Mouse (Mus musculus) activated CD4-positive, CD25-positive, alpha-beta regulatory T cell, adult 4 months (primary cell): ENCODE measurements around the gene Gga3. TPM values are rescaled to one million over a fixed set of nuclear protein-coding genes. Genes with fewer than 3 reads are reported as not detected.
A peak's percentile ranks its signal among the peaks of the same experiment; 100 is the strongest.

ENCODE experiments used
- ATAC-seq: one replicate; pipeline ENCODE4 v1.8.0; 2017
- polyA plus RNA-seq, 2 experiments: library from polyadenylated mRNA; unstranded; fragments of 100-300 nt; shearing (Covaris generic); gene quantifications; one replicate each; pipeline ENCODE4 v1.2.1; 2017

The Gga3 gene
- polyA plus RNA-seq, 2 experiments from 2014 or later: 23.1 to 26.5 TPM

GRCm38 (mm10) chr11:115630532-115631504, 27.0 kb upstream of the Gga3 start:
- peak; percentile 65 for ATAC-seq

GRCm38 (mm10) chr11:115629734-115630531, 26.1 kb upstream of the Gga3 start:
- peak; percentile 24 for ATAC-seq

- no peak for ATAC-seq
These were observed 24.7 kb upstream of the Gga3 start for GRCm38 (mm10) chr11:115628465-115629101.

- ATAC-seq: peak; percentile 88
These were observed 24.0 kb upstream of the Gga3 start, which contains the start of gene Slc25a19 for GRCm38 (mm10) chr11:115627705-115628464. TSS of gene Slc25a19 (minus strand) at chr11:115628295.

GRCm38 (mm10) chr11:115626824-115627616, 23.2 kb upstream of the Gga3 start:
- ATAC-seq: no peak

GRCm38 (mm10) chr11:115625877-115626276, 22.0 kb upstream of the Gga3 start:
- no peak for ATAC-seq

- no peak for ATAC-seq
These were observed 19.7 kb upstream of the Gga3 start for GRCm38 (mm10) chr11:115623487-115624070.

- ATAC-seq: no peak
These were observed 16.1 kb upstream of the Gga3 start for GRCm38 (mm10) chr11:115619949-115620348.

GRCm38 (mm10) chr11:115618732-115619516, 15.1 kb upstream of the Gga3 start:
- no peak for ATAC-seq

- no peak for ATAC-seq
These were observed 14.2 kb upstream of the Gga3 start for GRCm38 (mm10) chr11:115618001-115618400.

- no peak for ATAC-seq
These were observed 13.0 kb upstream of the Gga3 start for GRCm38 (mm10) chr11:115616893-115617292.

- no peak for ATAC-seq
These were observed 12.5 kb upstream of the Gga3 start for GRCm38 (mm10) chr11:115616371-115616770.

- no peak for ATAC-seq
These were observed 12.0 kb upstream of the Gga3 start for GRCm38 (mm10) chr11:115615875-115616274.

- no peak for ATAC-seq
These were observed 11.4 kb upstream of the Gga3 start for GRCm38 (mm10) chr11:115615108-115615825.

- no peak for ATAC-seq
These were observed 10.7 kb upstream of the Gga3 start for GRCm38 (mm10) chr11:115614346-115615107.

- ATAC-seq: peak; percentile 40
These were observed 9.5 kb upstream of the Gga3 start for GRCm38 (mm10) chr11:115613138-115613945.

GRCm38 (mm10) chr11:115612410-115613137, 8.7 kb upstream of the Gga3 start, which contains the start of gene Mif4gd:
TSS of gene Mif4gd (minus strand) at chr11:115612969.
- peak; percentile 81 for ATAC-seq
